Mouse (Mus musculus) ES-Bruce4 (cell line): Measurements from ENCODE around the gene Mindy4. TPM values are rescaled to one million over a fixed set of nuclear protein-coding genes. Genes with fewer than 3 reads are reported as not detected.

Experiments used
- H3K27ac ChIP-seq: 2 replicates; pipeline ENCODE4 v1.5.1; 2012; ENCODE audit warnings: low read length, inconsistent platforms; ENCODE audit not compliant: insufficient read depth
- H3K27me3 ChIP-seq: 2 replicates; pipeline ENCODE4 v1.6.1; 2012; ENCODE audit warnings: mild to moderate bottlenecking, low read length, inconsistent platforms; ENCODE audit not compliant: control insufficient read depth, poor library complexity, insufficient read depth, severe bottlenecking
- H3K36me3 ChIP-seq: 2 replicates; pipeline ENCODE4 v1.6.1; 2012; ENCODE audit warnings: inconsistent platforms, mild to moderate bottlenecking, low read length, moderate library complexity; ENCODE audit not compliant: control insufficient read depth, poor library complexity, insufficient read depth, severe bottlenecking
- H3K4me1 ChIP-seq: one replicate; pipeline ENCODE4 v1.8.1; 2011; ENCODE audit warnings: low read length; ENCODE audit not compliant: control insufficient read depth, insufficient read depth
- H3K4me3 ChIP-seq: 2 replicates; pipeline ENCODE4 v1.5.1; 2011; ENCODE audit warnings: low read depth, mild to moderate bottlenecking, low read length
- H3K9ac ChIP-seq: 2 replicates; pipeline ENCODE4 v1.6.1; 2012; ENCODE audit warnings: low read depth, mild to moderate bottlenecking, inconsistent platforms; ENCODE audit not compliant: poor library complexity, severe bottlenecking
- H3K9me3 ChIP-seq: replicated peaks from 2 replicates; pipeline ENCODE4 v1.6.1; 2012; ENCODE audit warnings: mild to moderate bottlenecking, low read length, inconsistent platforms; ENCODE audit not compliant: control insufficient read depth, poor library complexity, insufficient read depth, severe bottlenecking
- CTCF ChIP-seq: IDR thresholded peaks from one replicate; pipeline ENCODE4 v1.8.1; 2011; ENCODE audit warnings: low read depth, low read length
- EP300 ChIP-seq: IDR thresholded peaks from 2 replicates; pipeline ENCODE4 v1.6.1; 2011; ENCODE audit warnings: low read depth, low read length; ENCODE audit not compliant: insufficient read depth
- POLR2A ChIP-seq: IDR thresholded peaks from one replicate; pipeline ENCODE4 v1.8.1; 2011; ENCODE audit warnings: low read length; ENCODE audit not compliant: insufficient read depth
- polyA plus RNA-seq: library from polyadenylated mRNA; stranded (reverse); fragments of >200 nt; gene quantifications from 2 replicates; pipeline ENCODE4 v1.2.4, GENCODE M21; 2011; ENCODE audit warnings: low read depth; ENCODE audit not compliant: missing spikeins, insufficient read depth, insufficient read length

Mindy4 gene
- polyA plus RNA-seq, 1 experiment: 2.7 TPM

DNA sequence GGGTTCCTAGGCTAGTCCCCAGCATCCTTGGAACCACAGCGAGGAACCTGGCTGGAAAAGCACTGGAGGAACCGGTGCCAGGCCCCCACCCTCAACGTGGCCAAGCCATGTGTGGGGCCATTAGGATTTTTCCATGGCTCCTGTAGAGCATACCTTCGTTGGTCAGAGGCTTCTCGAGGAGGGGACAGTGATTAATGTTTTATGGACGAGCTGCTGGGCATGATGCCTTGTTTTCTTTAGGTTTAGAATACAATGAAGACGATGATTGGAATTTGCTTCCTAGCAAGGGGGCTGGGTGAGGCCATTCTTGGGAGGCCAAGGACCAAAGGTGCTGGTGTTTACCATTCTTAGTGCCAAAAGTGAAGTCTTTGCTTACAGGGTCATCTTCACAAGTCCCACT, 148.5 kb downstream of the Mindy4 start:
- Histone ChIP-seq H3K9ac (no peak overlapping the region), H3K9me3 (no peaks in the 10 kb centered on the region), H3K27ac (no peak overlapping the region), H3K36me3 (no peaks in the 10 kb centered on the region), H3K4me3 (no peak overlapping the region), H3K27me3 (no peaks in the 10 kb centered on the region), H3K4me1 (peaks cover 5% of the 10 kb centered on the region)
- TF ChIP-seq POLR2A: no peak
- TF ChIP-seq EP300: no peak
- TF ChIP-seq CTCF: no peak

DNA sequence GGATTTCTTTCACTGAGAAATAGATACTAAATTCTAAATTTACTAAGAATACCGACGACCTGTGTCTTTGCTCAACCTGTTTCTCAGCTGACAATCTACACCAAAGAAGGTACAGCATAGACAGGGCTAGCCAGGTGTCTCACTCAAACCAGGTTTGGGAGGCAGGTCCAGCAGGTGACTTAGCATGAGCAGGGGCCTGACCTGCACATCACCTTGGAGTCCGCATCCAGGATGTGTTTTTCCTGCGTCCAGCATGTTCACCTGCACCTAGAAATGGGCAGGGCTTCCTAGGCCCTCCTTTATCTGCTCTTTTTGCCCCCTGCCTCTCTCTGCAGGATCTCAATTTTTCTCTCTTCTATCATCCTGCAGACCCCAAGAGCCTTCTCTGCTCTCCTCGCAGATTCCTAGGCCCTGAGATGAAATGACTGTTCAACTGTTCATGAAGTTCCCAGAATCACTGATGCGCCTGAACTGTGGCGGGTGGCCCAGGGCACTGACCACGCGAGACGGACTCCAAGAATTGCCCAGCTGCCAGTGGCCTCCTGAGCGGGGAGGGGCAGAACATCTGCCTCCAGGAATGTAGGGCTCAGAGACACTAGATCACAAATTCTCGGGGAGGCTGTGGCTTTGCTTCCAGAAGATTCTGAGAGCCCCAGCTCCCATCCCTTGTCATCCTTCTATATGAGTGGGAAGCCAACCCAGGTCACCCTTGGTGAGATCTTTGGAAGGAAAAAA, 150.7 kb downstream of the Mindy4 start:
- Histone ChIP-seq H3K9me3 (no peaks in the 10 kb centered on the region), H3K4me1 (peaks cover 5% of the 10 kb centered on the region), H3K9ac (no peak overlapping the region), H3K27ac (no peak overlapping the region), H3K4me3 (no peak overlapping the region), H3K36me3 (no peaks in the 10 kb centered on the region), H3K27me3 (no peaks in the 10 kb centered on the region)
- TF ChIP-seq CTCF (no peak), POLR2A (no peak), EP300 (no peak)

- Histone ChIP-seq H3K9ac (no peak overlapping the region), H3K9me3 (no peaks in the 10 kb centered on the region), H3K36me3 (no peaks in the 10 kb centered on the region), H3K4me1 (peaks cover 5% of the 10 kb centered on the region), H3K27ac (no peak overlapping the region), H3K4me3 (no peak overlapping the region), H3K27me3 (no peaks in the 10 kb centered on the region)
- TF ChIP-seq EP300 (0 out of 2 replicates have a peak, but pooled peaks have one; percentile 25), CTCF (no peak)
These were observed 151.4 kb downstream of the Mindy4 start for GRCm38 (mm10) chr6:55354456-55355117.

GRCm38 (mm10) chr6:55355575-55355974, 152.4 kb downstream of the Mindy4 start:
- no peaks in the 10 kb centered on the region for H3K27me3 ChIP-seq
- no peak overlapping the region for H3K4me3 ChIP-seq
- H3K27ac ChIP-seq: no peak overlapping the region
- TF ChIP-seq EP300 (no peak), CTCF (no peak), POLR2A (no peak)
- H3K9ac ChIP-seq: no peak overlapping the region
- H3K9me3 ChIP-seq: no peaks in the 10 kb centered on the region
- H3K4me1 ChIP-seq: peaks cover 5% of the 10 kb centered on the region
- H3K36me3 ChIP-seq: no peaks in the 10 kb centered on the region

DNA sequence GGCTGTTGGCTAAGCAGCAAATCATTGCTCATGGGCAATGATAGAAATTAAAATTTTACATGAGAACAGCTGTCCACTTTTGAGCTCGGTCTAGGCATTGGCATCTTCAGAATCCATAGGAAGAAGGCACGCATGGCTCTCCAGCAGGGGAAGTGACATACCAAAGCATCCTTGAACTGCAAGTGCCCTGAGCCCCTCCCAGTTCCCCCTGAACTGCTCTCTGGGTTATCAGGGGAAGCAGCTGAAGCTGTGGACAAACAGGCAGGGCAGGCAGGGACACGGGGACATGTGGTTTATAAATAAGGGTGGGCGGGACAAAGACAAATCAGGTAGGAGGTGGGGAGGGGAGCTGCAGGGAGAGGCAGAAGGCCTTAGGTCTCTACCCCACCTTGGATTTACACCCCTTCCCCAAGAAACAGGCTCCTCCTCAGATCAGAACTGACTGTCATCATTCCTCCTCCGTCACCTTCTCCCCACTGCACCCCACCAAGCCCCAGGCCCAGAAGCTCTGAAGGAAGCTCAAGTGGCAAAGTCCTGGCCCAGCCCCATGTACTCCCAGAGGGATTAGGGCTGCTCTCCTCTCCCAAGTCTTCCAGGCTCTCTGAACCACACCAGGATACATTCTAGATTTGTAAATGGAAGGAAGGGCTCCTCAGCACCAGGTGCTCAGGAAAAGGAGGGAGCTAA, 153.0 kb downstream of the Mindy4 start:
- Histone ChIP-seq H3K27ac (no peak overlapping the region), H3K36me3 (no peaks in the 10 kb centered on the region), H3K27me3 (no peaks in the 10 kb centered on the region), H3K9me3 (no peaks in the 10 kb centered on the region), H3K4me3 (no peak overlapping the region), H3K4me1 (peaks cover 5% of the 10 kb centered on the region), H3K9ac (no peak overlapping the region)
- TF ChIP-seq CTCF (no peak), EP300 (no peak)
